In genomic region chr17:34629796-34630603, GRCm38 (mm10) we compare ENCODE assay signal across 10 mouse cellular contexts. TPM values are rescaled to one million over a fixed set of nuclear protein-coding genes. Genes with fewer than 3 reads are reported as not detected.
DNase-seq lines count a peak whose midpoint lies in the region; ATAC-seq lines count a peak whose summit lies in the region.
"Had no signal": no experiment of that assay in that cellular context is flagged by ENCODE, and none has a peak within 500 bp of the region (broad histone marks: within the 10 kb centered on the region; RNA-seq: fewer than 3 reads in every experiment).

No protein-coding gene starts in this region.

- peak overlapping the region; percentile 94 for H3K4me2 ChIP-seq in kidney, embryonic 15.5 days
- peak overlapping the region; percentile 96 for H3K4me2 ChIP-seq in hindbrain, embryonic 15.5 days
- H3K4me2 ChIP-seq in neural tube, embryonic 14.5 days (ENCODE audit: low read depth, low read length): peak overlapping the region; percentile 86

- DNase-seq in kidney, postnatal 14 days: no peak
- DNase-seq in cerebellum, adult 8-10 months: peak; percentile 65
- DNase-seq in embryo, embryonic 9.5 days (ENCODE audit: extremely low spot score): no peak
- no peak for DNase-seq in frontal cortex, postnatal 14 days (ENCODE audit: low spot score in 2 of 2)
- no peak for DNase-seq in left cerebral cortex, postnatal 4 days

- intact Hi-C loops in left cerebral cortex, postnatal 4 days (cut with DNase I): no loop called here

- ATAC-seq in kidney, embryonic 15.5 days (replicated peaks; ENCODE audit: low FRiP score): no peak
- no peak for ATAC-seq in hindbrain, embryonic 15.5 days (ENCODE audit: low FRiP score, low read depth)
- ATAC-seq in neural tube, embryonic 14.5 days (ENCODE audit: low read depth): no peak
- ATAC-seq: Patski had no signal

- H3K4me3 ChIP-seq in kidney, embryonic 15.5 days (replicated peaks): peak overlapping the region; percentile 76
- peak overlapping the region; percentile 85 for H3K4me3 ChIP-seq in hindbrain, embryonic 15.5 days
- peak overlapping the region; percentile 65 for H3K4me3 ChIP-seq in neural tube, embryonic 14.5 days (ENCODE audit: low read depth, low read length)

- peaks cover 7% of the 10 kb centered on the region for H3K36me3 ChIP-seq in kidney, embryonic 15.5 days
- 0 out of 2 replicates have a peak, but pooled peaks cover 4% of the 10 kb centered on the region for H3K36me3 ChIP-seq in hindbrain, embryonic 15.5 days
- H3K36me3 ChIP-seq in neural tube, embryonic 14.5 days (ENCODE audit: control insufficient read depth, insufficient read depth, low read length): no peaks in the 10 kb centered on the region

- peaks cover 70% of the 10 kb centered on the region for H3K4me1 ChIP-seq in kidney, embryonic 15.5 days
- peaks cover 67% of the 10 kb centered on the region for H3K4me1 ChIP-seq in hindbrain, embryonic 15.5 days (replicated peaks)
- peaks cover 41% of the 10 kb centered on the region for H3K4me1 ChIP-seq in neural tube, embryonic 14.5 days (ENCODE audit: control insufficient read depth, insufficient read depth, low read length)

- WGBS in kidney, embryonic 15.5 days: 14% methylated on average over 12 of the region's 12 CpGs
- WGBS in hindbrain, embryonic 15.5 days: 13% methylated on average over 12 of the region's 12 CpGs
- 18% methylated on average over 12 of the region's 12 CpGs for WGBS in neural tube, embryonic 14.5 days

- H3K9me3 ChIP-seq in kidney, embryonic 15.5 days (replicated peaks): no peaks in the 10 kb centered on the region
- H3K9me3 ChIP-seq in hindbrain, embryonic 15.5 days: no peaks in the 10 kb centered on the region
- no peaks in the 10 kb centered on the region for H3K9me3 ChIP-seq in neural tube, embryonic 14.5 days (ENCODE audit: control insufficient read depth, low read length)

- H3K9ac ChIP-seq in kidney, embryonic 15.5 days: no peak overlapping the region
- H3K9ac ChIP-seq in hindbrain, embryonic 15.5 days: peak overlapping the region; percentile 50
- peak overlapping the region; percentile 50 for H3K9ac ChIP-seq in neural tube, embryonic 14.5 days (replicated peaks; ENCODE audit: low read depth, low read length)

- peaks cover 28% of the 10 kb centered on the region for H3K27me3 ChIP-seq in kidney, embryonic 15.5 days
- peaks cover 13% of the 10 kb centered on the region for H3K27me3 ChIP-seq in hindbrain, embryonic 15.5 days
- peaks cover 8% of the 10 kb centered on the region for H3K27me3 ChIP-seq in neural tube, embryonic 14.5 days (ENCODE audit: control insufficient read depth, insufficient read depth, low read length)
- H3K27me3 ChIP-seq: Patski had no signal

- H3K27ac ChIP-seq in kidney, embryonic 15.5 days: no peak overlapping the region
- peak overlapping the region; percentile 94; the same call in 1 of the 2 replicates for H3K27ac ChIP-seq in hindbrain, embryonic 15.5 days (replicated peaks)
- H3K27ac ChIP-seq in neural tube, embryonic 14.5 days (ENCODE audit: low read depth, low read length): no peak overlapping the region

RNA-seq across cellular contexts. Expression of gene Prrt1, which starts 0.7 kb away (rescaled TPM):
- polyA plus RNA-seq in kidney, embryonic 15.5 days (2015; fragmentation: Nextera tagmentation; extraction: Ambion mirVana): 0.24 and 0.35 TPM in 2 replicates
- polyA plus RNA-seq in hindbrain, embryonic 15.5 days (2015; fragmentation: Nextera tagmentation; extraction: Ambion mirVana): 6.8 and 9.8 TPM in 2 replicates
- 6.7 and 9.3 TPM in 2 replicates for polyA plus RNA-seq in neural tube, embryonic 14.5 days (2014; fragmentation: Nextera tagmentation; extraction: Ambion mirVana)
- total RNA-seq in left cerebral cortex, postnatal 4 days (2021): 10 to 100 TPM; 78.2 to 81.9 TPM
- total RNA-seq: liver, adult 2 months had no signal

RNA-seq across cellular contexts. Expression of gene Ppt2, which starts 1.7 kb away (rescaled TPM):
- 36.5 and 39.1 TPM in 2 replicates for polyA plus RNA-seq in kidney, embryonic 15.5 days (2015; fragmentation: Nextera tagmentation; extraction: Ambion mirVana)
- 19.1 and 20.4 TPM in 2 replicates for polyA plus RNA-seq in hindbrain, embryonic 15.5 days (2015; fragmentation: Nextera tagmentation; extraction: Ambion mirVana)
- 21.9 and 25.4 TPM in 2 replicates for polyA plus RNA-seq in neural tube, embryonic 14.5 days (2014; fragmentation: Nextera tagmentation; extraction: Ambion mirVana)
- 10 to 100 TPM; 30.3 to 32.7 TPM for total RNA-seq in left cerebral cortex, postnatal 4 days (2021)

RNA-seq across cellular contexts. Expression of gene Egfl8, which starts 14.2 kb away (rescaled TPM):
- 3.5 and 4.4 TPM in 2 replicates for polyA plus RNA-seq in kidney, embryonic 15.5 days (2015; fragmentation: Nextera tagmentation; extraction: Ambion mirVana)
- 10.1 and 12.8 TPM in 2 replicates for polyA plus RNA-seq in hindbrain, embryonic 15.5 days (2015; fragmentation: Nextera tagmentation; extraction: Ambion mirVana)
- polyA plus RNA-seq in neural tube, embryonic 14.5 days (2014; fragmentation: Nextera tagmentation; extraction: Ambion mirVana): 6.0 and 18.2 TPM in 2 replicates
- total RNA-seq in left cerebral cortex, postnatal 4 days (2021): 1 to 10 TPM; 4.9 to 5.9 TPM

RNA-seq across cellular contexts. Expression of gene Fkbpl, which starts 14.6 kb away (rescaled TPM):
- 17.2 and 18.4 TPM in 2 replicates for polyA plus RNA-seq in kidney, embryonic 15.5 days (2015; fragmentation: Nextera tagmentation; extraction: Ambion mirVana)
- polyA plus RNA-seq in hindbrain, embryonic 15.5 days (2015; fragmentation: Nextera tagmentation; extraction: Ambion mirVana): 16.1 and 16.4 TPM in 2 replicates
- polyA plus RNA-seq in neural tube, embryonic 14.5 days (2014; fragmentation: Nextera tagmentation; extraction: Ambion mirVana): 11.5 and 14.8 TPM in 2 replicates
- total RNA-seq in left cerebral cortex, postnatal 4 days (2021): 10 to 100 TPM in 1 of 2 experiments, 1 to 10 TPM in 1; 7.9 to 10.5 TPM

RNA-seq across cellular contexts. Expression of gene Atf6b, which starts 16.9 kb away (rescaled TPM):
- polyA plus RNA-seq in kidney, embryonic 15.5 days (2015; fragmentation: Nextera tagmentation; extraction: Ambion mirVana): 86.2 and 98.2 TPM in 2 replicates
- polyA plus RNA-seq in hindbrain, embryonic 15.5 days (2015; fragmentation: Nextera tagmentation; extraction: Ambion mirVana): 108 and 120 TPM in 2 replicates
- 71.8 and 92.5 TPM in 2 replicates for polyA plus RNA-seq in neural tube, embryonic 14.5 days (2014; fragmentation: Nextera tagmentation; extraction: Ambion mirVana)
- total RNA-seq in left cerebral cortex, postnatal 4 days (2021): 10 to 100 TPM; 72.8 to 75.4 TPM
